Mouse (Mus musculus): Measurements from ENCODE around the gene Ina. TPM values are rescaled to one million over a fixed set of nuclear protein-coding genes. Genes with fewer than 3 reads are reported as not detected.

Ina gene
- total RNA-seq, 2 experiments from 2014 or later = not detected

DNA sequence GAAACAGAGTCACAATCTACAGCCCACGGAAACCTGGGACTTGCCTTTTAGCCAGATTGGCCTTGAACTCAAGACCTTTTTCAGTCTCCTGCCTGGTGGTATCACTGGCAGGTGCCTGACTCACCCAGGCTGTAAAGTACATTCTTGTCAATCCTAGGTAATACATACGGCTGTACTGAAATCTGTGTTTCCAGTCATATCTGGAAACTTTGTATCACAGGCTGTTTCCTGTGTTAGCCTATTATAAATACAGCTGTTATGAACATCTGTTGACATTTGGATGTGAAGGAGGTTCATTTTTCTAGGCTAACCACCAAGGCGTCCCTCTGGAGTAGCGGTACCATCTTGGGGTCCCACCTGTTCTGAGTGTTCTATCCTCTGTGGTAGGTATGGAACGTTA lies 4.6 kb upstream of the Ina start:
- DNase-seq (ENCODE audit: low spot score) = no peak

DNA sequence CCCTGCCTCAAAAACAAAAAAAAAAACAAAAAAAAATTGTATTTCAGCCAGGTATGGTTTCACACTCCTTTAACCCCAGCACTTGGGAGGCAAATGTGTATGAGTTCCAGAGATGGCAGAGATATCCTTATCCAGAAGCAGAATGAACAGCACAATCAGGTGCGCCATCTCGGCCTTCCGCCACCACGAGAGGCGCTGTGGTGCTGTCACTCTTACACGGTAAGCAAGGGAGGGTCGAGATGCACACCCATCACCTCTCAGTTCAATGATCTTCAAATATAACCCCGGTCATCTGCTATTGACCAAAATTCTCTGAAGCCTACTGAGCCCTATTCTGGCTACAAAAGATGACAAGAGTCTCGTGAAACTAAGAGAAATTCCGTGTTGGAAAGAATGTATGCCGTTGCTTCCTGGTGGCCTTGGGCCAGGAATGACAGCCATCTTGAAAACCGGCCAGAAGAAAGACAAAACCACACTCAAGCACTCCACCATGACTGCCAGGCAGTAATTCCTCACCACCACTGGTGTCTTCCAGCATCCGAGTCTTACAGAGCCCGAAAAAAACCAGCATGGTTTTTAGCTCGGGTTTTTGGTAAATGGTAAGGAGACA lies 1.9 kb upstream of the Ina start:
- DNase-seq (ENCODE audit: low spot score) = no peak
- intact Hi-C loops (cut with DNase I) = no loop called here

More for the DNA sequence above, 4.6 kb upstream of the Ina start:
- intact Hi-C loops (cut with DNase I) = no loop called here

DNA sequence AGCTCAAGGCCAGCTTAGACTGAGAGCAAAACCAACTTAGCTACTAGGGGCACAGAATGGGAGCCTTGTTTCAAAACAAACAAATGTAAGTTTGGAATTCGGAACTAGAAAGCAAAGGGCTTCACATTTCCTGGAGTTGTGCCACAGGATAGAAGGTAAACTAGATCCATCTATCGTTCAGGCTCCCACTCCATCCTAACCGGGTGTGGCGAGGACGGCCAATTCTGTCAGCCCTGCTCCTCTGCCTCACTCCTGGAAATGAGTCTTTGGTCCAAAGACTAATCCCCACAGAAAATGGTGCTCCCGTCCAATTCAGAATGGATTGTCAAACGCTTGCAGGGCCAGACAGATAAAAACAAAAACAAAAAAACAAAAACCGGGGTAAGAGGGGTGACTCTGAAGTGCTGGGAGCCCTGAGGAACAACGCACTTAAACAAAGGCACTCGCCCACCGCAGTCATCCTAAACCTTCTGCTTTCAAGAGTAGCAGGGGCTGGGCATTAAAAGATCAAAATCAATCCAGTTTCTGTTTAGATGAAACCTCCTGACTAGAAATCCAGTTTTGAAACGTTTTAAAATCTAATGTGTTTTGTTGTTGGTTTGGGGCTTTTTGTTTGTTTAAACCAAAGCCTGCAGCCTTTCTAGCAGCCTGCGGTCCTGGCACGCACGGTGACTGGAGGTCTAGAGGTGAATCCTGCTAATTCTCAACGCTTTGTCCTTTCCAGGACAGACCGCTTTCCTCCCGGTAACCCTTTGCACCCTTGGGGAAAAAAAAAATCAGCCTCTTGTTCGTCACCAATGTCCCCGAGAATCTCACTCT lies 949 bp upstream of the Ina start:
- no peak for DNase-seq (ENCODE audit: low spot score)
- intact Hi-C loops (cut with DNase I) = no loop called here

DNA sequence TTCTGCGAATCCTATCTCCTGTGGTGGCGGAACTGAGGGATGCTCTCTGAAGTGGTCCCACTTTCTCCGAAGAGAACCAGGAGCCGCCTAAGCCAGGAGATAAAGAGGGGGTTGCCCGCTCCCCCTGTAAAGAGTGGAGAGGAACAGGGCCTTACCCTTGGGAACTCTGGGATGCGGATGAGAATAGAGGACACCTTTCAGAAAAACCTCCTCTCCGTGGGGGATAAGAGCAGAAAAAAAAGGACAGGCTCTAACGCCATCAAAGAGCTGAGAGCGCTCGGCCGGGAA lies 395 bp upstream of the Ina start:
- intact Hi-C loops (cut with DNase I) = no loop called here

DNA sequence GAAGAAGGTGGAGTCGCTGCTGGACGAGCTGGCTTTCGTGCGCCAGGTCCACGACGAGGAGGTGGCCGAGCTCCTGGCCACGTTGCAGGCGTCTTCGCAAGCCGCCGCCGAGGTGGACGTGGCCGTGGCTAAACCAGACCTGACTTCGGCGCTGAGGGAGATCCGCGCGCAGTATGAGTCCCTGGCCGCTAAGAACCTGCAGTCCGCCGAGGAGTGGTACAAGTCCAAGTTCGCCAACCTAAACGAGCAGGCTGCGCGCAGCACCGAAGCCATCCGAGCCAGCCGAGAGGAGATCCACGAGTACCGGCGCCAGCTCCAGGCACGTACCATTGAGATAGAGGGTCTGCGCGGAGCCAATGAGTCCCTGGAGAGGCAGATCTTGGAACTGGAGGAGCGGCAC lies 898 bp downstream of the Ina start:
- intact Hi-C loops (cut with DNase I) = no loop called here

More for the DNA sequence above, 395 bp upstream of the Ina start:
- no peak for DNase-seq (ENCODE audit: low spot score)

DNA sequence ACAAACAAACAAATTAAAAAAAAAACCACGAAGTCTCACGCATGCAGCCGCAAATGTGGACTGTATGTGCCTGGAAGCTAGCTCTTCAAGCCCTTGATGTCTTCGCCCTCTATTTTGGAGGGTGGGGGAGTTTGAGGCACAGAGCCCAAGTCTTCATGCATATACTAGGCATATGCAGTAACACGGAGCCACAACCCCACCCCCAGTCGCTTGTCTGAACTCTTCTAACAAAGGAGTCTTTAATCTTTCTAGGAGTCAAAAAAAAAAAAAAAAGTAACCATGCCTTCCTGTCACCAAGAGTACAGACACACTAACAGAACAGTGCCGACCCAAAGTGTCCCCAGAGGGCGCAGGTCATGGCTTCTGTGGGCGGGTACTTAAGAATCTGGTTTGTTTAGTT lies 1.5 kb downstream of the Ina start:
- DNase-seq (ENCODE audit: low spot score) = no peak
- intact Hi-C loops (cut with DNase I) = no loop called here

More for the DNA sequence above, 898 bp downstream of the Ina start:
- DNase-seq (ENCODE audit: low spot score) = no peak

DNA sequence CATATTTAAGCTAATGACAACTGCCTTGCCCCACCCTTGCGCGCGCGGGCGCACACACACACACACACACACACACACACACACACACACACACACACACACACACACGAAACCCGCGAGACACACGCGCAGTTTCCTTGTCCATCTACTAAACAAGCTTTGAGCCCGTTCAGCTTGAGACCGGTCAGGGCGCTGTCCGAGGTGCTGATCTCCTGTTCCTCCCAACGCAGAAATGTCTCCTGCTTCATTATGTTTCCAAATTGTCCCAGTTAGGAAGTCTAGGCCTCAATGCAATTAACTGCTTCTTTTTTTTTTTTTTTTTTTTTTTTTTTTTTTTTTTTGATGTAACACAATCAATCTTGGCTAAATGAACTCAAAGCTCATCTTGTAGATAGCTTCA lies 2.0 kb downstream of the Ina start:
- no peak for DNase-seq (ENCODE audit: low spot score)
- intact Hi-C loops (cut with DNase I) = no loop called here

DNA sequence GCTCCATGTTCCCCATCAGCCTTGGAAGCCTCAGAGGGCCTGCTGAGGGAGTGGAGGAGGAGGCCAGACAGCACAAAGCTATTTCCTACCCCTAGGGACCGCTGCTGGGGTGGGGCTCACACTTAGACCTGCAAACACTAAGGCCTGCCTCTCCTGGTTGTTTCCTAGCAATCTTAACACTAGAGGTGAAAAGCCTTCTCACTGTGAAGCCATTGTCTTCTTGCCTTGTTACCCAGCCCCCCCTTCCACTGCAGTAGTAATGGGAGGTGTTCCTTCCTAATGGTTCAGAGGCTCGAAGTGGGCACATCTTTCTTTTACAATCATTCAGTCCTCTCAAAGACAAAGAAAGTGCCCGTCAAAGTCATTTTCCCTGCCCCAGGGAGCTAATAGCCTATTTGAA lies 3.3 kb downstream of the Ina start:
- DNase-seq (ENCODE audit: low spot score) = no peak
- intact Hi-C loops (cut with DNase I) = no loop called here

DNA sequence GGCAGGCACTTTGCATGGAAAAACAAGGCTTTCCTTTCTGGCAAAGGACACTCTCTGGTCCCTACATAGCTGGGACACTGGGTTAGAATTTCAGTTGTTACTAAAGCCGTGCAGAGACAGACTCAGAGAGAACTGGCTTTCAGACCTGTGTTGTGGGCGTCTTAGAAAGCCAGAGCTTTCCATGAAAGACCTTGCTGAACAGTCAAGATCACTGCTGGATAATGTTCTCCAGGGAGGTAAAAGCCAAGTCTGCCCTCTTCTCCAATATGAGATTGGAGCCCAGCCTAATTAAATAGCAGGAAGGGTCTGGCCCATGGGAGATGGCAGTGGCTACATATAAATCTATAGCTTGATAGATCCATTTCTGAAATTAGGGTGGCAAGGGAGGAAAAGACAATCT lies 3.8 kb downstream of the Ina start:
- intact Hi-C loops (cut with DNase I) = no loop called here

DNA sequence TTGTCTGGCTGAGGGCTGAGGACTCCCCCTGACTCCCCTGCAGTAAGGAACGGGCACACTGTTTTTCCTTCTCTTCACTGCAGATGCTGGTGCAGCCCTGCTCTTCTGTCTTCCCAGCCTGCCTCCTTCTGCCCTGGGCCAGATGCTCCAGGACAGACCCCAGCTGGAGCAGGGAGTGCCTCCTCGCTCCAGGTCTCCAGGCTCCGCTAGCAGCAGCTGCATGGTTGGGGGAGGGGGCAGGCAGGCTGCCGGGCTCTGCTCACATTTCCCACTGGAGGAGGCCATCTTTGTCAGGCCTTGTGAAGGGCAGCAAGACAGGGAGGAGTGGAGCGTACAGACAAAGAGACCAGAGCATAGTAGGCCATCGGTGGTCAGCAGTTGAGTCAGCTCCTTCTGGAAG lies 4.8 kb downstream of the Ina start:
- no peak for DNase-seq (ENCODE audit: low spot score)
- intact Hi-C loops (cut with DNase I) = no loop called here

More for the DNA sequence above, 3.8 kb downstream of the Ina start:
- no peak for DNase-seq (ENCODE audit: low spot score)

DNA sequence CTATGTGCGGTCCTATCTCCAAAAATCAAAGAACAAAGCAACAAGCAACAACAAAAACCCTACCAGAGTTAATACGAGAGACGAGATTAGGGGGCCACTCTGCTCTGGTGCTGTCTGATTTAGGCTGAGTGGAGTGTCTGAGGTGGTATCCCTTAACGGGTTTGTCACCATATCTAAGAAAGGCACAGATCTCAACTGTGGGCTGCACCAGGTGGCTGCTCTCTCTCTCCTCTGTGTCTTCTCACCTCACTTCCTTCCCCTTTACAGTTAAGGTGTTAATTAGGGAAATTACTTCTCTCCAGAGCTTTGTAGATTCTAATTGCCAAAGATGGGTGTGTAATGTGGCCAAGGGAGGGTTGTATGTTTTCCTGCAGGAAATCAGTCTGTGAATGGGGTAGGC lies 8.2 kb downstream of the Ina start:
- no peak for DNase-seq (ENCODE audit: low spot score)
- intact Hi-C loops (cut with DNase I) = no loop called here

DNA sequence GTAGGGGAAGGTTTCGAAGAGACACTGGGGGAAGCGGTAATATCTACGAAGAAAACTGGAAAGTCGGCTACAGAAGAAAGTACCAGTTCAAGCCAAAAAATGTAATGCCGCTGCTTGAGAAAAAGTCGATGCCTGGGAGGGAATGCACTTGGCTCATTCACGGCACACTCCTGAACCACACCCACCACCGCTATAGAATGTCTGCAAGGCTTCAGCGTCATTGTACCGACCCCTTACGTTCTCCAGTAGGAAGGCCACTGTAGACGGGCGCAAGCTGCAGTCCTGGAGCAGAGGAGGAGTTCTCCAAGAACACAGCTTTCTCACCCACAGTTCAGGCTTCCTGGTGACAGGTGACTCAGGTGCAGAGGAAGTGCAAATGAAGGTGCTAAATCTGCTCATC lies 9.0 kb downstream of the Ina start:
- DNase-seq (ENCODE audit: low spot score) = no peak
- intact Hi-C loops (cut with DNase I) = no loop called here

DNA sequence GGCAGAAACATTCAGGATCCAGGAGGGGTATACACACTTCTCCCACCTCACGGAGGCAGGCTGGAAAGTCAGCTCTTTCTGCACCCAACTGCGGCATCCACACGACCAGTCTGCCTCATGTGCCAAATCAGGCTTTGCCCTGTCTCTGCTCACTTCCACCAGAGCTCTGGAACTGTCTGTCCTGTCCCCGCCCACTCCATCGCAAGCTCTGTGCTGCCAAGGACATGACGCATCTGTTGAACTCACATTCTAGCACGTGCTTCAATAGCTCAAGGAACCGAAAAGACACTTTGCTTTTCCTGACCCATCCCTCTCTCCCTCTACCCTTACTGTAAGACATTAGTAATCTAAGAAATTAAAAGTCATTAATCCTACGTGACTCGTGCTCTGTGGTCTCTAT lies 10.5 kb downstream of the Ina start:
- DNase-seq (ENCODE audit: low spot score) = no peak
- intact Hi-C loops (cut with DNase I) = no loop called here

DNA sequence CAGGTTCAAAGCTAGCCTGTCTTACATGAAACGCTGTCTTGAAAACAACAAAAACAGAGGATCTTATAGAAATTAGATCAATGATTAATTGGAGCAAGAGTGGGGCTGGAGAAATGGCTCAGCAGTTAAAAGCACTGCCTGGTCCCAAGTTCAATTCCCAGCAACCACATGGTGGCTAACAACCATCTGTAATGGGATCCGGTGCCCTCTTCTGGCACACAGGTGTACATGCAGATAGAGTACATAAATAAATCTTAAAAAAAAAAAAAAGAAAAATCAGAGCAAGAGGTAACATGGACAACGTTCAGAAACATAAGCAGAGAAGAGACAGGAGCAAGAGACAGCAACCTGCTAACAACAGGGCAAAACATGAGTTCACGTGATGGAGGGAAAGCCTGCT lies 12.0 kb downstream of the Ina start:
- intact Hi-C loops (cut with DNase I) = no loop called here

DNA sequence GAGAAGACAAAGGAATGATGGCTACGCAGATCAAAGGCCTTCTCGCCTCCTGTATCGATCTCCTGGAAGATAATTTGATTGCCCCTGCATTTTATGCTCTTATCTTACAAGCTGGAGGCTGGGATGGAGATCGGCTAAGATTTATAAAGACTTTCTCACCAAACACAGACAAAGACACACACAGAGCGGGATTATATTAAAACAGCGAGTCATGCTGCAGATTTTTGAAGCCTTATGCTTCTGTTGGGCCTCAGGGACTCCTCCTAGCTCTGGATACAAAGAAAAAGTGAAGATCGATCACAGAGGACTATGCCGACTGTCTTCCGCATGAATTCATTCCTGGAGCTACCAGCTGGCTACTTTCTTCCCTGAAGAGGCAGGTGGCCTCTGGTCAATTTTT lies 15.3 kb downstream of the Ina start:
- intact Hi-C loops (cut with DNase I) = no loop called here
- DNase-seq (ENCODE audit: low spot score) = no peak

More for the DNA sequence above, 12.0 kb downstream of the Ina start:
- DNase-seq (ENCODE audit: low spot score) = no peak

DNA sequence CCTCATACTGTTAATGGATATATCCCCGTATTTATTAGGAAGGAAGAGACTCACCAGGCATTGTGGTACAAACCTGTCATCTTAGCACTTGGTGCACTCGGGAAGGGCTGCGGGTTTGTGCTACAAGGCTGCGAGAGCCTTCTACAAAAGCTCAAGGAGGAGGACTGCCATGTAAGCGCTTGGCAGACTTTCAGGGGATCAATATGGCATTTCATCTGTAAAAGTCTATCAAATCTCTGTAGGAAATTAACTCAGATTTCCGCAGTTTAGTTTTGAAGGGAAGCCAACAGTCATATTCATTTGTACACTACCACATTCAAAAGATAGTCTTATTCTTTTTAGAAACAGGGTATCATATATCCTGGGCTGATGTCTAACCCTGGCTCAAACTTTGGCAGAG lies 17.3 kb downstream of the Ina start:
- intact Hi-C loops (cut with DNase I) = no loop called here
- no peak for DNase-seq (ENCODE audit: low spot score)

DNA sequence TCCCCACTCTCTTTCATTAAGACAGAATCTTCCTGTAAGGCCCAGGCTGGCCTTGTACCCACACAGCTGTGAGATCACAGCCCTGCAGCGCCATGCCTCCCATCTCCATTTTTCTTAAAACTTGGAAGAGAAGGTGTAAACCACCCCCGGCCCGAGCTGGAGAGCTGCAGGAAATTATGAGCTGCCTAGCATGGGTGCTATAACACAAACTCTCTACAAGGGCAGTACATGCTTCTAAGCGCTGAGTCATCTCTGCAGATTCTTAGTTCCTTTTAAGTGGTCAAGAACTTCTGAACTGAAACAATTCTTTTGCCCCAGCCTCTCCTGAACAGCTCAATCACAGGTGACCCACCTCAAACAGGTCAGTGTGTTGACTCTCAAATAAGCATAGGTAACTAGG lies 20.4 kb downstream of the Ina start:
- no peak for DNase-seq (ENCODE audit: low spot score)
- intact Hi-C loops (cut with DNase I) = no loop called here

DNA sequence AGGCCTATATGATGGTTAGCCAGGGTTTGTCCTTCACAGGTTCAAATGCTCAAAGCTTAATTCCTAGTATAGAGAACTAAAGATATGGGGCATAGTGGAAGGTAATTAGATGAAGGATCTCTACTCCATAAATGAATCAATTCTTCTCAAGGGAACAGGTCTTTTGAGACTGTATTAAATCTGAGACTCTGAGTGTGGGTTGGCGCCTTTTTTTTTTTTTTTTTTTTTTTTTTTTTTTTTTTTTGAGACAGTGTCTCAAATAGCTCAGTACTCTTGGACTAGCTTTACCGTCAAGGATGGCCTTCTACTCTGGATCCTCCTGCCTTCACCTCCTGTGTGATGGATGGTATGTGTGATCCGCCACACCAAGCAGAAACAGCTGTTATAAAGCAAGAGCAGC lies 22.1 kb downstream of the Ina start:
- no peak for DNase-seq (ENCODE audit: low spot score)
- intact Hi-C loops (cut with DNase I) = no loop called here

DNA sequence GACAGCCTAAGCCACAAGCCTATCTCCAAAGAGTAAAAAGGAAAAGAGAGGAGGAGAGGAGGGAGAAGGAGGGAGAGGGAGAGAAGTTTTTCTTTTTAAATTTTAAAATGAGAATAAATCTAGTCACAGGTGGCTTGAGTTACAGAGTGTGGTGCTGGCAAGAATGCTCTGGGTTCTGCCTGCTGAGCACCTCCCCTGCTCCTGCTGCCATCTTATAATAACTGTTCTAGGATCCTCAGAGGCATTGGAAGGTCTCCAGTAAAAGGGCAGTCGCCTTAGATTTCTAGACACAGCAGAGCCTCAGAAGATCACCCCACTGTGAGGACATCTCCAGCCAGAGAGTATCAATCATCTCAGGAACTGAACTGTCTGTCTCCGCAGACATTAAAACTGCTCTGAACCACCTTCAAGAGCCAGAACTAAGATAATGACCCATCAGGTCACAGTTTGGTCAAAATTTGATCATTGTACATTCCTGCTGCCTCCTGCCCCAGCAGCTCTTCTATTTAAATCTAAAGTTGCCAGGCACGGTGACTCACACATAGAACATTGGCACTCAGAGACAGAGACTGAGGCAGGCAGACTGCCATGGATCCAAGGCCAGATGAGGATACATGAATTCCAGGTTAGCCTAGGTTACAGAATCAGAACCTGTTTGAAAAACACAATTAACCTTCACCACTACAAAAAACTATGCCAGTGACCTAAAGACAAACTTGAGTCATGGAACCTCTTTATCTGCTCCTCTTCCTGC lies 26.4 kb downstream of the Ina start:
- intact Hi-C loops (cut with DNase I) = loop anchor here (5.0 kb wide), 1 partner anchor 164 kb away; no protein-coding TSS in a partner anchor
- no peak for DNase-seq (ENCODE audit: low spot score)

DNA sequence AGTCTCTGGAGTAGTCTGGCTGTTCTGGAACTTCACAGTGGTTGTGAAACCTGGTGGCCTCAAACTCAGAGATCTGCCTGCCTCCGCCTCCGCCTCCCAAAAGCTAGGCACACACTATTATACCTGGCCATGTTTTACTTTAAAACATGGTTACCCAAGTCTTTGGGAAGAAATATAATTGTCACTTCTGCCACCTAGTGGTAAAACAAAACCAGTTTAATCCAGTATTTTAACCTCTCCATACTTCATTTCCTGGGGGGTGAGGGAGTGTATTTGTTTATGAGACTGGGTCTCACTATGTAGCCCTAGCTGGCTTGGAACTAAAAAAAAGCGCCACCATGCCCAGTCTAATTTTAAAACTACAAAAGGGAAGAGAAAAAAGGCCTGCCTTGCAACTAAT lies 29.1 kb downstream of the Ina start:
- intact Hi-C loops (cut with DNase I) = loop anchor here (5.0 kb wide), 1 partner anchor 166 kb away; no protein-coding TSS in a partner anchor

DNA sequence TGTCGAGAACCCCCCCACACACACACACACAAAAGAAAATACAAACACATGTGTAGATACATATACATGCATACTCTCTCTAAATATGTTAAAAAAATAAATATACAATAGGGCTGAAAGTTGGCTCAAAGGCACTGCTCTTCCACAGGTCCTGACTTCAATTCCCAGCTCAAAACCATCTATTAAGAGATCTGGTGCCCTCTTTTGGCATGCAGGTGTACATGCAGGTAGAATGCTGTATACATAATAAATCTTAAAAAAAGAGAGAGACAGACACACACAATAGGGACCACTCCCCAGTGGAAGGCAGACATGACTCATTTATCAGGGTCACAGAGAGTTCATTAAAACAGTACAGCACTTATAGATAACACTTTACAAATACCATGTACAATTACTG lies 31.8 kb downstream of the Ina start:
- DNase-seq (ENCODE audit: low spot score) = no peak

More for the DNA sequence above, 29.1 kb downstream of the Ina start:
- no peak for DNase-seq (ENCODE audit: low spot score)

More for the DNA sequence above, 31.8 kb downstream of the Ina start:
- intact Hi-C loops (cut with DNase I) = no loop called here
